Mouse (Mus musculus): ENCODE data around the gene Speer4d. TPM values are rescaled to one million over a fixed set of nuclear protein-coding genes. Genes with fewer than 3 reads are reported as not detected.
A peak's percentile ranks its signal among the peaks of the same experiment; 100 is the strongest.
"Not testable (repeated sequence)": the region's sequence is repeated elsewhere in the genome, so short reads cannot be mapped to it uniquely, and the experiment has no call there.

Speer4d gene
- polyA plus RNA-seq, 1 experiment: not detected

DNA sequence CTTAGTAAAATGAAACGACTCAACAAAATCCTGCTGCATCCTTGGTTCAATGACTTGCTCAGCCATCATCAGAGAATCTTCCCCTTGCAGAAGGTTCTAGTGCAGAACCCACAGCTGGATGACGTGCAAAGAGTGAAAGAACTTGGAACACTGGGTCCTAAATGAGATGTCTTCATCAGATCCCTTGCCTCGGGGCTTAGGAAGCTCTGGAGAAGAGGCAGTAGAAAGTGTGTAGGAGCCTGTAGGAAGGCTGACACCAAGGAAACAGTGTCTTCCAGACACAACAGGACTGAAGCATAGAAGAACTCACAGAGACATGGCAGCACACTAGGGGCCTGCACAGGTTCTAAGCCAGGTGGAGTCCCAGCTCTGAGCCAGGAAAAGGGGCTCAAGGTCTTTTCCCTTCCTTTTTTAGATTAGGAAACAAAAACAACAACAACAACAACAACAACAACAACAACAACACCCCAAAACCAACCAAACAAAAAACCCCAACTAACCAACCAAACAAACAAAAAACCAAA lies 16.4 kb upstream of the Speer4d start:
- not testable (repeated sequence) for H3K27me3 ChIP-seq (ENCODE audit: control insufficient read depth, insufficient read depth, low read length); DNase-seq; H3K27ac ChIP-seq (ENCODE audit: control insufficient read depth, insufficient read depth, low read length); H3K4me3 ChIP-seq (ENCODE audit: control insufficient read depth, insufficient read depth, low read length); H3K4me1 ChIP-seq (replicated peaks; ENCODE audit: control insufficient read depth, insufficient read depth, low read length); H3K36me3 ChIP-seq (ENCODE audit: control insufficient read depth, insufficient read depth, low read length)
- 68% methylated on average over 3 of the region's 3 CpGs for WGBS

DNA sequence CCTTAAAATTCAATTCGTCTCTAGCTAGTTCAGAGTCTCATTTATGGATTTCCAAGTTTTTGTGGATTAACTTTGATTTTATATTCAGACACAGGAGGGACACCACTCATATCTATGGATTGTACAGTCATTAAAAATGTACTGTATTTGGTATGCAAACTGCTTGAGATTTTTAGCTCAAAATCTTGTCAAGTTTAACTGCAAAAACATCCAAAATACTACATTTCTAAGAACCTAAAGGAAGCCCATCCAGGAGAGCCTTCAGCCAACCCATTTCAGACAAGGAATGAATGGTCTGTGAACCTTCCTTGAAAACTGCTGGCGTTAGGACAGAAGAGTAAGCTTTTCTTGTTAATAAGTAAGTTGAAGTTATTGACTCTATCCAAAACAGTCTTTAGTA lies 15.9 kb upstream of the Speer4d start:
- 68% methylated on average over 2 of the region's 2 CpGs for WGBS

DNA sequence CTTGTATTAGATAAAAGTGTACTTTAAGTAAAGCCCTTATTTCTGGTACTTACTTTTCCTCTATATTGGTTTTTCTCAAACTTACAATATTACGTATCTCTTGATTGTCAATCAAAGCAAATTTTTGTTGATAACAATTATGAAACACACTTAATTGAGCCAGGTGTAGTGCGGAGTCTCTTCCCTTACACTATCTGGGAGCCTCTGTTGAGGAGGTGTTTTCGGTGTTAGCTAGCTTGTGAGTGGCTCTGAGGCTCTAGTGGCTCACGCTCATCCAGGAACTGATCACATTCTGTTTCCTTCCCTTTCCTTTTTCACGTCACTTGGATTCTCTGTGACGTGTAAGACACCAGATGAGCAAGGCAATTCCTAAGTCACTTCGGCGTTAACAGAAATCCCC lies 15.3 kb upstream of the Speer4d start:
- H3K4me1 ChIP-seq (replicated peaks; ENCODE audit: control insufficient read depth, insufficient read depth, low read length); H3K27ac ChIP-seq (ENCODE audit: control insufficient read depth, insufficient read depth, low read length); H3K36me3 ChIP-seq (ENCODE audit: control insufficient read depth, insufficient read depth, low read length); DNase-seq; H3K4me3 ChIP-seq (ENCODE audit: control insufficient read depth, insufficient read depth, low read length); H3K27me3 ChIP-seq (ENCODE audit: control insufficient read depth, insufficient read depth, low read length): not testable (repeated sequence)
- 73% methylated on average over 8 of the region's 8 CpGs for WGBS

More for the DNA sequence above, 15.9 kb upstream of the Speer4d start:
- not testable (repeated sequence) for H3K27ac ChIP-seq (ENCODE audit: control insufficient read depth, insufficient read depth, low read length); H3K27me3 ChIP-seq (ENCODE audit: control insufficient read depth, insufficient read depth, low read length); H3K4me1 ChIP-seq (replicated peaks; ENCODE audit: control insufficient read depth, insufficient read depth, low read length); DNase-seq; H3K4me3 ChIP-seq (ENCODE audit: control insufficient read depth, insufficient read depth, low read length); H3K36me3 ChIP-seq (ENCODE audit: control insufficient read depth, insufficient read depth, low read length)

DNA sequence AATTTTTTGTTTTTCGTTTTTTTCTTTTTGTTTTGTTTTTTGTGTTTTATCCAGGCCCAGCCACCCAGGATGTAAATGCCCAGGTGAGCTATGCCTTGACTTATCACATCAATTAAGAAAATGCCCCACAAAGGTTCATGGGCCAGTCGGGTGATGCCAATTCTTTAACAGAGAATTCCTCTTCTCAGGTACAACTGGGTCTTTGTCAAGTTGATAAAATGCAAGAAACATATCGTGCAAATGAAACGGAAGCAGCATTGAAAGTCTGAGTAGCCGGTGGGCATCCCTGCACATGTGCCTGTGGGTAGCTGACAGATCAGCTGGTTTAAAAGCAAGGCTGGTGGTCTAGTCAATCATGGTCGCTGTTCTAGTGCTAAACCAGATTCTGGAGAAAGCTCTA lies 12.2 kb upstream of the Speer4d start:
- 65% methylated on average over 6 of the region's 6 CpGs for WGBS
- not testable (repeated sequence) for H3K4me1 ChIP-seq (replicated peaks; ENCODE audit: control insufficient read depth, insufficient read depth, low read length); H3K27ac ChIP-seq (ENCODE audit: control insufficient read depth, insufficient read depth, low read length); H3K27me3 ChIP-seq (ENCODE audit: control insufficient read depth, insufficient read depth, low read length); H3K36me3 ChIP-seq (ENCODE audit: control insufficient read depth, insufficient read depth, low read length); H3K4me3 ChIP-seq (ENCODE audit: control insufficient read depth, insufficient read depth, low read length)
- peak; percentile 2 for DNase-seq

DNA sequence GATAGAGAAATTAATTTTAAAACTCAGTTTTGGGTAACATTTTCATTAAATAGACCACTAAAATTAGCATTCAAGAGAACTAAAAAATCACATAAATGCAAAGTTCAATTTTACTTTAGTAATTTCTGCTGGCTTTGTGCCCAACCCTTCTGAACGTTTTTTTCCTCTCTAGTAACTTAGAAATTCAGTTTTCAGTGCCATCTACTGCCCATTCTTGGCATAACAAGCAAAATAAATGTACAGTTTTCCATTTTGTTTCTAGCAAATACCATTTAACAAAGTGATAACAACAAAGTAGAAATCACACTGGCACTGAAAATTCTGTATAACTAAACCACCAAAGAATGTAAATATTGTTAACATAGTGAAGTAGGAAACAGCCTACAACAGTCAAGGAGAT lies 8.2 kb upstream of the Speer4d start:
- WGBS: 1% methylated on average over 1 of the region's 1 CpGs
- not testable (repeated sequence) for H3K27ac ChIP-seq (ENCODE audit: control insufficient read depth, insufficient read depth, low read length); H3K4me1 ChIP-seq (replicated peaks; ENCODE audit: control insufficient read depth, insufficient read depth, low read length); DNase-seq; H3K36me3 ChIP-seq (ENCODE audit: control insufficient read depth, insufficient read depth, low read length); H3K4me3 ChIP-seq (ENCODE audit: control insufficient read depth, insufficient read depth, low read length); H3K27me3 ChIP-seq (ENCODE audit: control insufficient read depth, insufficient read depth, low read length)

DNA sequence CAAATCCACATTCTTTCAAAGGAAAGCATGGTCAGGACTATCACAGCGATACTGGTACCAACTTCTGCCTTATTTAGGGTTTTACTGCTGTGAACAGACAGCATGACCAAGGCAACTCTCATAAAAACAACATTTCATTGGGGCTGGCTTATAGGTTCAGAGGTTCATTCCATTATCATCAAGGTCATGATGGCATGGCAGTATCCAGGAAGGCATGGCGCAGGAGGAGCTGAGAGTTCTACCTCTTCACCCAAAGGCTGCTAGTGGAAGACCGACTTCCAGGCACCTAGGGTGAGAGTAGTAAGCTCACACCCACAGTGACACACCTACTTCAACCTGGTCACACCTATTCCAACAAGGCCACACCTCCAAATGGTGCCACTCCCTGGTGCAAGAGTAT lies 2.7 kb upstream of the Speer4d start:
- WGBS: 86% methylated on average over 3 of the region's 3 CpGs
- DNase-seq; H3K4me3 ChIP-seq (ENCODE audit: control insufficient read depth, insufficient read depth, low read length); H3K27ac ChIP-seq (ENCODE audit: control insufficient read depth, insufficient read depth, low read length); H3K4me1 ChIP-seq (replicated peaks; ENCODE audit: control insufficient read depth, insufficient read depth, low read length); H3K36me3 ChIP-seq (ENCODE audit: control insufficient read depth, insufficient read depth, low read length); H3K27me3 ChIP-seq (ENCODE audit: control insufficient read depth, insufficient read depth, low read length): not testable (repeated sequence)

DNA sequence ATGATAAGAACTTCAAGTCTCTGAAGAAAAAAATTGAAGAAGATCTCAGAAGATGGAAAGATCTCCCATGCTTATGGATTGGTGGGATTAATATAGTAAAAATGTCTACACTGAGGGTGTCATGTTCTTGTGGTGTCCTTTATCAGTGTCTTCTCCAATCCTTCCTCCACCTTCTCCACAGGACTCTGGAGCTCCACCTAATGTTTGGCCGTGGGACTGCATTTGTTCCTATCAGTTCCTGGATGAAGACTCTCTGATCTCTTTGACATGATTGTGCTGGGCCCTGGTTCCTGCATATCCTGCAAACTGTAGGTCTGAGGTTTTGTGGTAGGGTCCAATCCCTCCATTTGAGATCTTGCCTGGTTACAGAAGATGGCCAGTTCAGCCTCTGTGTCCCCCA lies 9.3 kb downstream of the Speer4d start:
- DNase-seq; H3K4me3 ChIP-seq (ENCODE audit: control insufficient read depth, insufficient read depth, low read length); H3K4me1 ChIP-seq (replicated peaks; ENCODE audit: control insufficient read depth, insufficient read depth, low read length); H3K27ac ChIP-seq (ENCODE audit: control insufficient read depth, insufficient read depth, low read length); H3K27me3 ChIP-seq (ENCODE audit: control insufficient read depth, insufficient read depth, low read length); H3K36me3 ChIP-seq (ENCODE audit: control insufficient read depth, insufficient read depth, low read length): not testable (repeated sequence)
- WGBS: 21% methylated on average over 1 of the region's 1 CpGs

DNA sequence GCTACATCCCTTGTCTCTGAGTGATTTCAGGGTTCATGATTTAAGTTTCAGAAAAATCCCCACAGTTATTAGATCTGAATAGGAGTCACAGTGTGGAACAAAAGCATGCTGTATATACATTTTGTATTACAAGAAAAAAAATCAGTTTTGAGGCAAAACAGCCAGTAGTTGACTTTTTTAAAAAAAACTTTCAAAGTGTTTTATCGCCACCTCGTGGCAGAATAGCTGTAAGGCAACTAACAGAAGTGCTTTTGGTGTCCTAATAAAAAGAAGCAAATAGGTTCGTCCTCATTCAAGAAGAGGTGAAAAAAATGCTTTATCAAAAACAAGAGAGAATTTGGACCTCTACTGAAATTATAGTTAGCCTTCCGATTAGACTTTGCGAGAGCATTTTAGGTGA lies 11.2 kb downstream of the Speer4d start:
- H3K36me3 ChIP-seq (ENCODE audit: control insufficient read depth, insufficient read depth, low read length); H3K4me3 ChIP-seq (ENCODE audit: control insufficient read depth, insufficient read depth, low read length); H3K27ac ChIP-seq (ENCODE audit: control insufficient read depth, insufficient read depth, low read length); H3K27me3 ChIP-seq (ENCODE audit: control insufficient read depth, insufficient read depth, low read length); DNase-seq; H3K4me1 ChIP-seq (replicated peaks; ENCODE audit: control insufficient read depth, insufficient read depth, low read length): not testable (repeated sequence)
- WGBS: 31% methylated on average over 5 of the region's 5 CpGs

DNA sequence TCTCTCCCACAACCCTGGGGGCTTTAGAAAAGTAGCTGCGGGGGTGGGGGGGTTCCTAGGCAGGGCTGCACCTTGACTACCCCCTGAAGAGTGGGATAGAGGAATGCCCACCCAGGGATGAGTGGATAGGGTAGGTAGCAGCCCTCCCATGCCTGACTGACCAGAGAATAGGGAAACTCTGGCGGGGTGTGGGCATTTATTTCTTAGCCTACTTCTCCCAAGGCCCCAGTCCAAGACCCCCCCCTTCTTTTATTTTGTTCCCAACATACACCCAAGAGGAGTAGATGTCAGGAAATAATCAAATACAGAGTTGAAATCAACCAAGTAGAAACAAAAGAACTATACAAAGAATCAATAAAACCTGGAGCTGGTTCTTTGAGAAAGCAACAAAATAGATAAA lies 18.8 kb downstream of the Speer4d start:
- H3K4me1 ChIP-seq (replicated peaks; ENCODE audit: control insufficient read depth, insufficient read depth, low read length); H3K27me3 ChIP-seq (ENCODE audit: control insufficient read depth, insufficient read depth, low read length); H3K27ac ChIP-seq (ENCODE audit: control insufficient read depth, insufficient read depth, low read length); H3K36me3 ChIP-seq (ENCODE audit: control insufficient read depth, insufficient read depth, low read length); H3K4me3 ChIP-seq (ENCODE audit: control insufficient read depth, insufficient read depth, low read length); DNase-seq: not testable (repeated sequence)
- WGBS: 68% methylated on average over 2 of the region's 2 CpGs

DNA sequence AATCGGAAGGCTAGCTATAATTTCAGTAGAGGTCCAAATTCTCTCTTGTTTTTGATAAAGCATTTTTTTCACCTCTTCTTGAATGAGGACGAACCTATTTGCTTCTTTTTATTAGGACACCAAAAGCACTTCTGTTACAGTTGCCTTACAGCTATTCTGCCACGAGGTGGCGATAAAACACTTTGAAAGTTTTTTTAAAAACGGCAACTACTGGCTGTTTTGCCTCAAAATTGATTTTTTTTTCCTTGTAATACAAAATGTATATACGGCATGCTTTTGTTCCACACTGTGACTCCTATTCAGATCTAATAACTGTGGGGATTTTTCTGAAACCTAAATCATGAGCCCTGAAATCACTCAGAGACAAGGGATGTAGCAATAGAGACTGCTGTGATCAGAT lies 26.8 kb downstream of the Speer4d start:
- not testable (repeated sequence) for H3K4me1 ChIP-seq (replicated peaks; ENCODE audit: control insufficient read depth, insufficient read depth, low read length); H3K4me3 ChIP-seq (ENCODE audit: control insufficient read depth, insufficient read depth, low read length); H3K27ac ChIP-seq (ENCODE audit: control insufficient read depth, insufficient read depth, low read length); H3K27me3 ChIP-seq (ENCODE audit: control insufficient read depth, insufficient read depth, low read length); DNase-seq; H3K36me3 ChIP-seq (ENCODE audit: control insufficient read depth, insufficient read depth, low read length)
- 18% methylated on average over 6 of the region's 6 CpGs for WGBS

DNA sequence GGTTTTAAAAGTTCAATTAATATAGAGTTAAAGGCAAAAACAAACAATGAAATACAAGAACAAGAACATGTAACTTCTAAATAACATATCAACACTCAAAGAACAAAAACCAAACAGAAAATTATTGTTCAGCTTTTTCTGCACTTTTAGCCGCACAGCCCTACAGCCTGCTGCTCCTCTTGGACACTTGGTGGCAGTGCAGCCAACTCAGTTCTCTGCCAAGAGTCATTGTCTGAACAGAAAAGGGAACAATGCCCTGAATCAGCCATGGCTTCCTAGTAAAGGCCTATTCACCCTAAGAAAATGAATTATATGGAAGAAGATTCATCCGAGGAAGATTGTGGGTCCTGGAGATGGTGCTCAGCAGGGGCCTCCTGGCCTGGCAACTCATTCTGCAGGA lies 33.5 kb downstream of the Speer4d start:
- H3K27me3 ChIP-seq (ENCODE audit: control insufficient read depth, insufficient read depth, low read length); DNase-seq; H3K4me1 ChIP-seq (replicated peaks; ENCODE audit: control insufficient read depth, insufficient read depth, low read length); H3K4me3 ChIP-seq (ENCODE audit: control insufficient read depth, insufficient read depth, low read length); H3K27ac ChIP-seq (ENCODE audit: control insufficient read depth, insufficient read depth, low read length); H3K36me3 ChIP-seq (ENCODE audit: control insufficient read depth, insufficient read depth, low read length): not testable (repeated sequence)
- WGBS: 70% methylated on average over 2 of the region's 2 CpGs
